Mouse (Mus musculus): ENCODE results near the gene Nsa2.

Gene Nsa2

GRCm38 (mm10) chr13:97086316-97086715 is 51.4 kb downstream of the Nsa2 start:
- DNase-seq, result no peak

GRCm38 (mm10) chr13:97082432-97082831 is 55.3 kb downstream of the Nsa2 start:
- DNase-seq, result no peak

GRCm38 (mm10) chr13:97080615-97081014 is 57.1 kb downstream of the Nsa2 start:
- DNase-seq, result no peak

GRCm38 (mm10) chr13:97080201-97080600 is 57.5 kb downstream of the Nsa2 start:
- DNase-seq, result no peak
